Mouse (Mus musculus) forebrain, embryonic 10.5 days (tissue): ENCODE results near the gene Man2a1. TPM values are rescaled to one million over a fixed set of nuclear protein-coding genes. Genes with fewer than 3 reads are reported as not detected.

Experiments
- DNase-seq: peaks from one replicate; pipeline ENCODE4 v3.0.0-alpha.2; 2017; ENCODE audit warnings: low spot score; ENCODE audit errors: extremely low spot score
- H3K27ac ChIP-seq: fragments of 300-500 bp; sonication (generic); 2 replicates; pipeline ENCODE4 v1.5.1; 2016; ENCODE audit warnings: mild to moderate bottlenecking
- H3K27me3 ChIP-seq: fragments of 300-500 bp; sonication (generic); 2 replicates; pipeline ENCODE4 v1.6.1; 2016; ENCODE audit warnings: mild to moderate bottlenecking; ENCODE audit not compliant: poor library complexity, severe bottlenecking
- H3K36me3 ChIP-seq: fragments of 300-500 bp; sonication (generic); replicated peaks from 2 replicates; pipeline ENCODE4 v1.6.1; 2016; ENCODE audit warnings: mild to moderate bottlenecking, moderate library complexity
- H3K4me1 ChIP-seq: fragments of 300-500 bp; sonication (generic); 2 replicates; pipeline ENCODE4 v1.6.1; 2016
- H3K4me3 ChIP-seq: fragments of 300-500 bp; sonication (generic); 2 replicates; pipeline ENCODE4 v1.5.1; 2016; ENCODE audit warnings: mild to moderate bottlenecking, moderate library complexity
- H3K9me3 ChIP-seq: fragments of 300-500 bp; sonication (generic); 2 replicates; pipeline ENCODE4 v1.6.1; 2016; ENCODE audit warnings: mild to moderate bottlenecking, moderate library complexity
- WGBS: fragments of 180-500 bp; shearing (Covaris S2); methylation state at CpG from one replicate; pipeline ENCODE4 v1.1.7; 2016; 5-methylcytosine and 5-hydroxymethylcytosine counted together
- polyA plus RNA-seq: library from polyadenylated mRNA; unstranded; fragments of >200 nt; fragmentation: Nextera tagmentation; extraction: Ambion mirVana; gene quantifications from 2 replicates; pipeline ENCODE4 v1.2.1, GENCODE M21; 2016

Man2a1 gene
- polyA plus RNA-seq, 1 experiment from 2014 or later: 3.1 TPM

DNA sequence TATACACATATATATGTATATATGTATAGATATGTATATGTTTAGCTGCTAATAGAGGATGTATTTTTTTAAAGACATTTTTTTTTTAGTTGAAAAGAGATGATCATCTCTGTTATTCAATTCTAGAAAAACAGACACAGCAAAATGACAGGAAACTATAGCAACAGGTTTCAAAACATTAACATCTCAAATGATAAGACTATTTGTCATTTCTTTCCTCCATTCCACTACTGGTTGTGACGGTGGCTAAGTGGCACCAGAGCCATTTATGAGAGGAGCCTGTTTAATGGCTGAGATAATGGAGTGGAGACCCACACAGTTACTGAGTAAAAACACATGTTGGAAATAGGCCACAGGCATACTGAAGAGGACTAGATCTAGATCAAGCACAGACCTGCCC lies 185.4 kb downstream of the Man2a1 start:
- Histone ChIP-seq H3K27ac (no peak overlapping the region), H3K4me3 (no peak overlapping the region), H3K27me3 (no peaks in the 10 kb centered on the region), H3K4me1 (peaks cover 7% of the 10 kb centered on the region), H3K36me3 (no peaks in the 10 kb centered on the region), H3K9me3 (no peaks in the 10 kb centered on the region)
- no peak for DNase-seq
- 67% methylated on average over 1 of the region's 1 CpGs for WGBS

DNA sequence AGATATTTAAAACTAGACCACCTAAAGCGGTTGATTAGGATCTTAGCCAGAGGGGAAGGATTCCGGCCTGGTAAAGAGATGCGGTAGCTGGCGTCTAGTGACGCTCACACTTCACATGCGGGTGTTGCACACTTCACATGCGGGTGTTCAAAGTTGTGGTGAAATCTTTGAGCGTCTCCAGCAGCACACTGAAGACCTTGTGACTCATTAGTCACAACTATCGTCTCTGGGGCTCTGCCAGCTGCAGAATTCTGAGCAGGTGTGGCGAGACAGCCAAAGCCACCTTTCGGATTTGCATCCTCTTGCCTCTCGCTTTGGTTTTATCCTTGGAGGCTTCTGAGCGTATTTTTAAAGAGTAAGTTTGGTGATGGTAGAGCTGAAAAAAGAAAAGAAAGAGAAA lies 187.8 kb downstream of the Man2a1 start:
- Histone ChIP-seq H3K4me1 (peaks cover 6% of the 10 kb centered on the region), H3K4me3 (no peak overlapping the region), H3K9me3 (no peaks in the 10 kb centered on the region), H3K27me3 (no peaks in the 10 kb centered on the region), H3K27ac (no peak overlapping the region), H3K36me3 (no peaks in the 10 kb centered on the region)
- no peak for DNase-seq
- WGBS: 93% methylated on average over 13 of the region's 13 CpGs

GRCm38 (mm10) chr17:64789175-64789574 lies 188.6 kb downstream of the Man2a1 start:
- no peaks in the 10 kb centered on the region for H3K36me3 ChIP-seq
- 87% methylated on average over 3 of the region's 3 CpGs for WGBS
- no peaks in the 10 kb centered on the region for H3K9me3 ChIP-seq
- no peaks in the 10 kb centered on the region for H3K27me3 ChIP-seq
- H3K4me3 ChIP-seq: no peak overlapping the region
- H3K4me1 ChIP-seq: peaks cover 6% of the 10 kb centered on the region
- no peak overlapping the region for H3K27ac ChIP-seq
- no peak for DNase-seq

- Histone ChIP-seq H3K27ac (no peak overlapping the region), H3K27me3 (no peaks in the 10 kb centered on the region), H3K9me3 (no peaks in the 10 kb centered on the region), H3K36me3 (no peaks in the 10 kb centered on the region), H3K4me1 (peaks cover 13% of the 10 kb centered on the region), H3K4me3 (no peak overlapping the region)
- WGBS: 95% methylated on average over 3 of the region's 3 CpGs
- DNase-seq: no peak
Observed at GRCm38 (mm10) chr17:64792076-64792475, 191.5 kb downstream of the Man2a1 start.

GRCm38 (mm10) chr17:64792623-64793022 lies 192.1 kb downstream of the Man2a1 start:
- 87% methylated on average over 5 of the region's 5 CpGs for WGBS
- Histone ChIP-seq H3K36me3 (no peaks in the 10 kb centered on the region), H3K4me1 (peaks cover 13% of the 10 kb centered on the region), H3K9me3 (no peaks in the 10 kb centered on the region), H3K27me3 (no peaks in the 10 kb centered on the region), H3K27ac (no peak overlapping the region), H3K4me3 (no peak overlapping the region)
- DNase-seq: no peak

DNA sequence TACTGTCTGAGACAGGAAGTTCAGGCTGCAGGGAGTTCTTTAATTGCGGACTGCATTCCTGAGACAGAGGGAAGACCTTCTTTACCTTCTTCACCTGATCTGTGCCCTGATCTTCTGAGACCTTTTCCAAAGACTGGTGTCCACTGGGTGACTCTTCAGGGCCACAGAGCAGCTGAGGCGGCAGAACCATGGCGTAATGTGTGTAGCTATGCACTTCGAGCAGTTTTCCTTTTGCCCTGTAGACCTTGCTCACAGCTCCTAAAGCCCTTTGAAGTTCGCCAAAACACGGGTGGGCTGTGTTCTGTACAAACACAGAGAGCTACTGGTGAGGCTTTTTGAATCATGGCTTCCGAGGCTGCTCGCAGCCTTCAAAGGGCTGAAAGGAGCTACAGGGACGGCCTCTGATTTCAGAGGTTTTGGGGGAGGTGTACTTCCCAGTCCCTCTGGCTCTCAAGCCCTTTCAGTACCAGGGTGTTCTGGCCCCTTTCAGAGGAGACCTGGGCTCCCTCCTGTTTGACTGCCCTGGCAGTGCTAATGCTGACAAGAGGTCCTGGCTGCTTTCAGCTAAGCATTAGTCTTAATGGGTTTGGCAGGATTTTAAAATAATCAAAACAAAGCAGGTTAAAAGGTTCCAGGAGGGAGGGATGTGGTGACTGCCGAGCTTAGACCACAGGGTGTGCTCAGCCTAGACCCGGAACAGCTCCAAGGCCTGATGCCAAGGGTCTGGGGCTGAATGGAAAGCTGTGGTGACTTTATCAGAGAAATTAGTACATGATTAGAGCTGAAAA lies 201.8 kb downstream of the Man2a1 start:
- Histone ChIP-seq H3K4me3 (no peak overlapping the region), H3K9me3 (no peaks in the 10 kb centered on the region), H3K27me3 (peaks cover 31% of the 10 kb centered on the region), H3K4me1 (peaks cover 16% of the 10 kb centered on the region), H3K36me3 (no peaks in the 10 kb centered on the region), H3K27ac (0 out of 2 replicates have a peak overlapping the region, but pooled peaks have one; percentile 11)
- no peak for DNase-seq
- 44% methylated on average over 11 of the region's 11 CpGs for WGBS

- no peak for DNase-seq
- Histone ChIP-seq H3K36me3 (no peaks in the 10 kb centered on the region), H3K9me3 (no peaks in the 10 kb centered on the region), H3K4me1 (peaks cover 16% of the 10 kb centered on the region), H3K27ac (no peak overlapping the region), H3K4me3 (no peak overlapping the region), H3K27me3 (peaks cover 31% of the 10 kb centered on the region)
- 48% methylated on average over 7 of the region's 7 CpGs for WGBS
Observed at GRCm38 (mm10) chr17:64802956-64803275, 202.4 kb downstream of the Man2a1 start.

Other genes with a start within 250 kb of the Man2a1 start
- gene 4930583I09Rik, start 235.3 kb downstream of the Man2a1 start, polyA plus RNA-seq: not detected in 2 replicates